Mouse (Mus musculus) kidney, adult 2 months (tissue): ENCODE measurements at regions not wholly inside any gene's neighbourhood (a gene's known extent, or its start where the extent isn't known, plus 50 kb on each side); places are given as distances from the start of the nearest gene placed in this dataset.

ENCODE experiments used
- CTCF ChIP-seq: fragments of 200-500 bp; conservative IDR thresholded peaks from 2 replicates; pipeline ENCODE4 v1.5.1; 2011; ENCODE audit warnings: low read depth, mild to moderate bottlenecking, control low read depth, low read length, moderate library complexity, mixed read lengths; ENCODE audit not compliant: insufficient read depth, insufficient read length
- POLR2A ChIP-seq: fragments of 200-500 bp; IDR thresholded peaks from one replicate; pipeline ENCODE4 v1.6.1; 2011; ENCODE audit warnings: low read depth, low read length, control low read depth

DNA sequence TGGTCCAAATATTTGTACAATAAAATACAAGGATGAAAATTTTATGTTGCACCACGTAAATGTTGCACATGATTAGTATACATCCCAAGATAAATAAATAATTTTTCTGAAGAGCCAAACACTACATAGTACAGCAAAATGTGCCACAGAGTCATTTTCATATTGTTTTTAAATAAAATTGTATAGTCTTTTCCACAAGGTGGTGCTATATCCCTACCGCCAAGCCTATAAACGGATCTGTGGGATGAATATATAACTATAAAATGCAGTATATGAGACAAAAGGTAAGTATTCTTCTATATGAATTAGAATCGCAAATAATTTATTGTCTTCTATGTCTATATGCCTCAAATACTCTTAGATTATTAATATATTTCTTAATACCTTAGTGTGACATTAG, 163.1 kb downstream of the Alx1 start:
- TF ChIP-seq CTCF (no peak), POLR2A (no peak)
